Mouse (Mus musculus): ENCODE measurements around the gene Dmrta1. TPM values are rescaled to one million over a fixed set of nuclear protein-coding genes. Genes with fewer than 3 reads are reported as not detected.
A peak's percentile ranks its signal among the peaks of the same experiment; 100 is the strongest.

Gene Dmrta1
- polyA plus RNA-seq, 1 experiment from 2014 or later = 0.35 TPM

- H3K4me1 ChIP-seq (replicated peaks; ENCODE audit: control insufficient read depth, insufficient read depth, low read length) = no peaks in the 10 kb centered on the region
- H3K27me3 ChIP-seq (ENCODE audit: control insufficient read depth, insufficient read depth, low read length) = no peaks in the 10 kb centered on the region
- no peak overlapping the region for H3K4me2 ChIP-seq (replicated peaks)
- no peak for DNase-seq (ENCODE audit: low spot score)
- H3K9ac ChIP-seq = no peak overlapping the region
- no peaks in the 10 kb centered on the region for H3K9me3 ChIP-seq (ENCODE audit: control insufficient read depth, low read length)
- H3K27ac ChIP-seq = no peak overlapping the region
- H3K4me3 ChIP-seq (replicated peaks; ENCODE audit: low read length) = no peak overlapping the region
- ATAC-seq (ENCODE audit: low FRiP score) = no peak
- H3K36me3 ChIP-seq (replicated peaks; ENCODE audit: control insufficient read depth, insufficient read depth) = no peaks in the 10 kb centered on the region
- WGBS = 53% methylated on average over 2 of the region's 2 CpGs
These were observed 15.8 kb upstream of the Dmrta1 start for GRCm38 (mm10) chr4:89663406-89663805.

- no peak overlapping the region for H3K4me2 ChIP-seq (replicated peaks)
- DNase-seq (ENCODE audit: low spot score) = no peak
- no peaks in the 10 kb centered on the region for H3K9me3 ChIP-seq (ENCODE audit: control insufficient read depth, low read length)
- no peak overlapping the region for H3K4me3 ChIP-seq (replicated peaks; ENCODE audit: low read length)
- H3K36me3 ChIP-seq (replicated peaks; ENCODE audit: control insufficient read depth, insufficient read depth) = no peaks in the 10 kb centered on the region
- WGBS = 84% methylated on average over 3 of the region's 3 CpGs
- no peaks in the 10 kb centered on the region for H3K27me3 ChIP-seq (ENCODE audit: control insufficient read depth, insufficient read depth, low read length)
- no peak for ATAC-seq (ENCODE audit: low FRiP score)
- H3K9ac ChIP-seq = no peak overlapping the region
- no peak overlapping the region for H3K27ac ChIP-seq
- peaks cover 7% of the 10 kb centered on the region; the same call in 1 of the 2 replicates for H3K4me1 ChIP-seq (replicated peaks; ENCODE audit: control insufficient read depth, insufficient read depth, low read length)
These were observed 4.5 kb upstream of the Dmrta1 start for GRCm38 (mm10) chr4:89674711-89675110.

- H3K9me3 ChIP-seq (ENCODE audit: control insufficient read depth, low read length) = no peaks in the 10 kb centered on the region
- H3K36me3 ChIP-seq (replicated peaks; ENCODE audit: control insufficient read depth, insufficient read depth) = no peaks in the 10 kb centered on the region
- H3K9ac ChIP-seq = no peak overlapping the region
- ATAC-seq (ENCODE audit: low FRiP score) = 0 out of 2 replicates have a peak, but pooled peaks have one; percentile 65
- H3K27me3 ChIP-seq (ENCODE audit: control insufficient read depth, insufficient read depth, low read length) = no peaks in the 10 kb centered on the region
- no peak for DNase-seq (ENCODE audit: low spot score)
- no peak overlapping the region for H3K4me3 ChIP-seq (replicated peaks; ENCODE audit: low read length)
- no peak overlapping the region for H3K4me2 ChIP-seq (replicated peaks)
- peaks cover 7% of the 10 kb centered on the region; the same call in 1 of the 2 replicates for H3K4me1 ChIP-seq (replicated peaks; ENCODE audit: control insufficient read depth, insufficient read depth, low read length)
- no peak overlapping the region; the same call in 1 of the 2 replicates for H3K27ac ChIP-seq
- 15% methylated on average over 7 of the region's 7 CpGs for WGBS
These were observed 1.3 kb upstream of the Dmrta1 start for GRCm38 (mm10) chr4:89677903-89678302.

- H3K4me1 ChIP-seq (replicated peaks; ENCODE audit: control insufficient read depth, insufficient read depth, low read length) = peaks cover 7% of the 10 kb centered on the region; the same call in 1 of the 2 replicates
- no peak overlapping the region for H3K9ac ChIP-seq
- no peak overlapping the region for H3K4me2 ChIP-seq (replicated peaks)
- H3K36me3 ChIP-seq (replicated peaks; ENCODE audit: control insufficient read depth, insufficient read depth) = no peaks in the 10 kb centered on the region
- no peak for DNase-seq (ENCODE audit: low spot score)
- no peaks in the 10 kb centered on the region for H3K9me3 ChIP-seq (ENCODE audit: control insufficient read depth, low read length)
- WGBS = 39% methylated on average over 5 of the region's 5 CpGs
- no peak overlapping the region for H3K27ac ChIP-seq
- no peaks in the 10 kb centered on the region for H3K27me3 ChIP-seq (ENCODE audit: control insufficient read depth, insufficient read depth, low read length)
- ATAC-seq (ENCODE audit: low FRiP score) = no peak
- no peak overlapping the region for H3K4me3 ChIP-seq (replicated peaks; ENCODE audit: low read length)
These were observed 523 bp upstream of the Dmrta1 start for GRCm38 (mm10) chr4:89678713-89679112.

- Histone ChIP-seq H3K9ac (peak overlapping the region; percentile 53), H3K4me3 (replicated peaks; ENCODE audit: low read length) (peak overlapping the region; percentile 66), H3K4me2 (replicated peaks) (peak overlapping the region; percentile 89), H3K9me3 (ENCODE audit: control insufficient read depth, low read length) (no peaks in the 10 kb centered on the region), H3K36me3 (replicated peaks; ENCODE audit: control insufficient read depth, insufficient read depth) (no peaks in the 10 kb centered on the region), H3K27me3 (ENCODE audit: control insufficient read depth, insufficient read depth, low read length) (peaks cover 42% of the 10 kb centered on the region), H3K27ac (no peak overlapping the region), H3K4me1 (replicated peaks; ENCODE audit: control insufficient read depth, insufficient read depth, low read length) (0 out of 2 replicates have a peak, but pooled peaks cover 3% of the 10 kb centered on the region)
- ATAC-seq (ENCODE audit: low FRiP score) (peak; percentile 74), DNase-seq (ENCODE audit: low spot score) (peak; percentile 26)
- under 1% methylated on average over 77 of the region's 78 CpGs for WGBS
These were observed 8.9 kb downstream of the Dmrta1 start for GRCm38 (mm10) chr4:89687961-89688803.

- ATAC-seq (ENCODE audit: low FRiP score) (no peak), DNase-seq (ENCODE audit: low spot score) (no peak)
- H3K27ac ChIP-seq = no peak overlapping the region
- peak overlapping the region; percentile 53 for H3K9ac ChIP-seq
- H3K9me3 ChIP-seq (ENCODE audit: control insufficient read depth, low read length) = no peaks in the 10 kb centered on the region
- peak overlapping the region; percentile 66 for H3K4me3 ChIP-seq (replicated peaks; ENCODE audit: low read length)
- no peaks in the 10 kb centered on the region for H3K36me3 ChIP-seq (replicated peaks; ENCODE audit: control insufficient read depth, insufficient read depth)
- 2% methylated on average over 16 of the region's 16 CpGs for WGBS
- peaks cover 42% of the 10 kb centered on the region for H3K27me3 ChIP-seq (ENCODE audit: control insufficient read depth, insufficient read depth, low read length)
- H3K4me2 ChIP-seq (replicated peaks) = peak overlapping the region; percentile 89
- 0 out of 2 replicates have a peak, but pooled peaks cover 3% of the 10 kb centered on the region for H3K4me1 ChIP-seq (replicated peaks; ENCODE audit: control insufficient read depth, insufficient read depth, low read length)
These were observed 9.7 kb downstream of the Dmrta1 start for GRCm38 (mm10) chr4:89688804-89689497.

GRCm38 (mm10) chr4:89691936-89692335 lies 12.7 kb downstream of the Dmrta1 start:
- no peak overlapping the region for H3K4me2 ChIP-seq (replicated peaks)
- ATAC-seq (ENCODE audit: low FRiP score) (no peak), DNase-seq (ENCODE audit: low spot score) (no peak)
- H3K27me3 ChIP-seq (ENCODE audit: control insufficient read depth, insufficient read depth, low read length) = peaks cover 35% of the 10 kb centered on the region
- H3K9ac ChIP-seq = no peak overlapping the region
- H3K27ac ChIP-seq = no peak overlapping the region
- H3K4me3 ChIP-seq (replicated peaks; ENCODE audit: low read length) = no peak overlapping the region
- H3K9me3 ChIP-seq (ENCODE audit: control insufficient read depth, low read length) = no peaks in the 10 kb centered on the region
- WGBS = 88% methylated on average over 6 of the region's 6 CpGs
- H3K36me3 ChIP-seq (replicated peaks; ENCODE audit: control insufficient read depth, insufficient read depth) = no peaks in the 10 kb centered on the region
- H3K4me1 ChIP-seq (replicated peaks; ENCODE audit: control insufficient read depth, insufficient read depth, low read length) = 0 out of 2 replicates have a peak, but pooled peaks cover 3% of the 10 kb centered on the region

- H3K4me1 ChIP-seq (replicated peaks; ENCODE audit: control insufficient read depth, insufficient read depth, low read length) = 0 out of 2 replicates have a peak, but pooled peaks cover 3% of the 10 kb centered on the region
- H3K27ac ChIP-seq = no peak overlapping the region
- peaks cover 27% of the 10 kb centered on the region for H3K27me3 ChIP-seq (ENCODE audit: control insufficient read depth, insufficient read depth, low read length)
- DNase-seq (ENCODE audit: low spot score) = peak; percentile 44
- H3K9ac ChIP-seq = no peak overlapping the region
- no peak overlapping the region for H3K4me2 ChIP-seq (replicated peaks)
- no peak overlapping the region for H3K4me3 ChIP-seq (replicated peaks; ENCODE audit: low read length)
- H3K9me3 ChIP-seq (ENCODE audit: control insufficient read depth, low read length) = no peaks in the 10 kb centered on the region
- H3K36me3 ChIP-seq (replicated peaks; ENCODE audit: control insufficient read depth, insufficient read depth) = no peaks in the 10 kb centered on the region
- ATAC-seq (ENCODE audit: low FRiP score) = no peak
- WGBS = 31% methylated on average over 1 of the region's 1 CpGs
These were observed 13.5 kb downstream of the Dmrta1 start for GRCm38 (mm10) chr4:89692780-89693179.

- no peaks in the 10 kb centered on the region for H3K27me3 ChIP-seq (ENCODE audit: control insufficient read depth, insufficient read depth, low read length)
- DNase-seq (ENCODE audit: low spot score) = no peak
- H3K9ac ChIP-seq = no peak overlapping the region
These were observed 16.4 kb downstream of the Dmrta1 start for GRCm38 (mm10) chr4:89695589-89695988.

More at GRCm38 (mm10) chr4:89695589-89695988, 16.4 kb downstream of the Dmrta1 start:
- 77% methylated on average over 5 of the region's 5 CpGs for WGBS
- H3K4me3 ChIP-seq (replicated peaks; ENCODE audit: low read length) = no peak overlapping the region
- no peak for ATAC-seq (ENCODE audit: low FRiP score)
- H3K27ac ChIP-seq = no peak overlapping the region
- H3K4me2 ChIP-seq (replicated peaks) = no peak overlapping the region
- no peaks in the 10 kb centered on the region for H3K9me3 ChIP-seq (ENCODE audit: control insufficient read depth, low read length)
- no peaks in the 10 kb centered on the region for H3K36me3 ChIP-seq (replicated peaks; ENCODE audit: control insufficient read depth, insufficient read depth)
- H3K4me1 ChIP-seq (replicated peaks; ENCODE audit: control insufficient read depth, insufficient read depth, low read length) = no peaks in the 10 kb centered on the region

Data from hindbrain, embryonic 14.5 days (tissue).